Mouse (Mus musculus): ENCODE results near the gene Dph3. TPM values are rescaled to one million over a fixed set of nuclear protein-coding genes. Genes with fewer than 3 reads are reported as not detected.

Dph3 gene
- polyA plus RNA-seq, 1 experiment from 2014 or later = 76.2 TPM

DNA sequence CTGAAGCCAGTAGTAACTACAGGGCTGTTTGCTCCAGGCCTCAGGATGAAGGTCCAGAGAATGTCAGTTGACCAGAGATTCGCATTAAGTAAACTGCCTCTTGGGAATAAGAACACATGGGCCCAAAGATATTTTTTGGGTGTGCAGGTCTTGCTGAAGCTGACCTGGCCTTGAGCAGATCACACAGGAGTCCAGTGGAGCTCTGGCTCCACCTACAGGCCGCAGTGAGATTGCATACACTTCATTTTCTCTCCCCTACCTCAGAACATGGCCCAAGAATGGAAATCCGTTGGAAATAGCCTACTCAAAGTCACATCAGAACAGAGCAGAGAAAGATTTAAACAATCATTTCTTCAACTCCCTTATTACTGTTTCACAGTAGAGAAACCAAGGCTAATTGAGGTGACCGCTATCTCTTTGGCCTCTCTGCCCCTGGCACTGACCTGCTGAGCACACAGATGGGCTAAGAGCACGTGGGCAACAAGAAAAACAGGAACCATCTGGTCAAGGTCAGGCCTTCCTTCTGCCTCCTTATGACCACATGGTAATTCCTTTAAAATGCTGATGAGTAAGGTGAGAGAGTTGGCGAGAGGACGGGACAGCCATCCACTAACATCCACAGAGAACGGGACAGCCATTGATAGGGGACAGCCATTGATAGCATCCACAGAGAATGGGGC lies 8.5 kb downstream of the Dph3 start:
- no peaks in the 10 kb centered on the region for H3K4me1 ChIP-seq (ENCODE audit: control insufficient read depth, insufficient read depth, low read length)
- H3K27me3 ChIP-seq (ENCODE audit: control insufficient read depth, insufficient read depth, low read length) = no peaks in the 10 kb centered on the region
- H3K9ac ChIP-seq (replicated peaks; ENCODE audit: low read depth, low read length) = no peak overlapping the region
- ATAC-seq (ENCODE audit: low read depth) = no peak
- H3K9me3 ChIP-seq (ENCODE audit: control insufficient read depth, low read length) = no peaks in the 10 kb centered on the region
- H3K27ac ChIP-seq (ENCODE audit: low read depth, low read length) = no peak overlapping the region
- peaks cover 6% of the 10 kb centered on the region for H3K36me3 ChIP-seq (ENCODE audit: control insufficient read depth, insufficient read depth, low read length)
- 53% methylated on average over 8 of the region's 8 CpGs for WGBS
- no peak overlapping the region for H3K4me3 ChIP-seq (ENCODE audit: low read depth, low read length)
- no peak overlapping the region for H3K4me2 ChIP-seq (ENCODE audit: low read depth, low read length)

DNA sequence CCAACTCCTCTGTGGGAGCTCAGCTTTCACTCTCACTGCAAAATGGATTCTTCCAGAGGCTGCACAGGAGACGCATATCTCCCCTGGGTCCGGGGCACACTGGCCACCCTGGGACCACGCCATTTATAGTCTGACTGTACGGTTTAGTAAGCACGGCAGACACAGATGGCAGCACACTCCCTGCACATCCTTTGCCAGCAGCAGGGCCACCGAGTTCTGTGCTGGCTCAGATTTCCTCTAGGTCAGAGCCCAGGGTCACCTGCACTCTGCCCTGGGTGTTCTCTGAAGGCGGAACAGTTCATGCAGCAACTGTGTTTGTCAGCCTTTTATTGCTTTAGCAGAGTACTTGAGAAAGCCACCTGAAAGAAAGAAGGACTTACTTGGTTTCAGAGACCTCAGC lies 11.6 kb downstream of the Dph3 start:
- Histone ChIP-seq H3K4me2 (ENCODE audit: low read depth, low read length) (no peak overlapping the region), H3K4me3 (ENCODE audit: low read depth, low read length) (no peak overlapping the region), H3K36me3 (ENCODE audit: control insufficient read depth, insufficient read depth, low read length) (no peaks in the 10 kb centered on the region), H3K4me1 (ENCODE audit: control insufficient read depth, insufficient read depth, low read length) (no peaks in the 10 kb centered on the region), H3K27ac (ENCODE audit: low read depth, low read length) (no peak overlapping the region), H3K27me3 (ENCODE audit: control insufficient read depth, insufficient read depth, low read length) (no peaks in the 10 kb centered on the region), H3K9ac (replicated peaks; ENCODE audit: low read depth, low read length) (no peak overlapping the region), H3K9me3 (ENCODE audit: control insufficient read depth, low read length) (no peaks in the 10 kb centered on the region)
- WGBS = 75% methylated on average over 7 of the region's 7 CpGs
- no peak for ATAC-seq (ENCODE audit: low read depth)

DNA sequence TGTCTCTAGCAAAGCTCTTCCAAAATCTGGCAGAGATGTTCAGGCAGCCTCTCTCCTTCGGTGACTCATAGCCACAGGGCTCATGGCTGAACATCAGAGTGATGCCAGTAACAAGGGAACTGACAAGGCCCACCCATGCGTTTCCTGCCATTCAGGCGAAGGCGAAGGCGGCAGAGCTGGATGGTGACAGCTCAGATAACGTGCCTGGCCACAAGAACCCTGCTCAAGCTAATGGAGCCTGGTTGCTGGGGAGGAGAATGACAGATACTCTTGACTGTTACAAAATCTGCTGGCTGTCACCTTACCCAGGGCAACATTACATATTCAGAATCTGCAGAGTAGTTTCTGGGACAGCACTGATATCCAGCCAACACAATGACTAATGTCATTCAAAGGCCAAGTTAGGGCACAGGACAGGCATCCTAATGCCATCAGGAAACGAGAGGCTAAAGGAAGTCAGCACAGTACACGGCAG lies 12.3 kb downstream of the Dph3 start:
- Histone ChIP-seq H3K4me3 (ENCODE audit: low read depth, low read length) (no peak overlapping the region), H3K27ac (ENCODE audit: low read depth, low read length) (no peak overlapping the region), H3K9ac (replicated peaks; ENCODE audit: low read depth, low read length) (no peak overlapping the region), H3K36me3 (ENCODE audit: control insufficient read depth, insufficient read depth, low read length) (no peaks in the 10 kb centered on the region), H3K9me3 (ENCODE audit: control insufficient read depth, low read length) (no peaks in the 10 kb centered on the region), H3K27me3 (ENCODE audit: control insufficient read depth, insufficient read depth, low read length) (no peaks in the 10 kb centered on the region), H3K4me1 (ENCODE audit: control insufficient read depth, insufficient read depth, low read length) (no peaks in the 10 kb centered on the region), H3K4me2 (ENCODE audit: low read depth, low read length) (no peak overlapping the region)
- 72% methylated on average over 8 of the region's 8 CpGs for WGBS
- no peak for ATAC-seq (ENCODE audit: low read depth)

DNA sequence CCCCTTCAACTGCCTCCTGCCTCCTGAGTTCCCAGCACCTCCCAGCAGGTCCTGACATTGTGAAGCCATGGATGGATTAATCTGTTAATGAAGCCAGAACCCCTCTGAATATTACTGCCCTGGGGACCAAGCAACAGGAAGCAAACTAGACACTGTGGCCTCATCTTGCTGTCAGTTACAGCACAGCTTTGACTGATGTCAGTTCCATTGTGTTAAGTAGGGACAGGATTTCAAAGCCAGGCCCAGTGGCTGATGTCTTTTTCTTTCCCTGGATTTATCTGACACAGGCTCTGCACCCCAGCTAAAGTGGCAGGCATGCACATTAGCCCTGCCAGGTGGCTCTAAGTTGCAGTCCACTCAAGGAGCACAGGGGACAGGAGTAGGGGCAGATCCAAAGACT lies 12.7 kb downstream of the Dph3 start:
- H3K4me2 ChIP-seq (ENCODE audit: low read depth, low read length) = no peak overlapping the region
- H3K27ac ChIP-seq (ENCODE audit: low read depth, low read length) = no peak overlapping the region
- H3K9me3 ChIP-seq (ENCODE audit: control insufficient read depth, low read length) = no peaks in the 10 kb centered on the region
- ATAC-seq (ENCODE audit: low read depth) = no peak
- H3K4me3 ChIP-seq (ENCODE audit: low read depth, low read length) = no peak overlapping the region
- no peaks in the 10 kb centered on the region for H3K4me1 ChIP-seq (ENCODE audit: control insufficient read depth, insufficient read depth, low read length)
- no peaks in the 10 kb centered on the region for H3K36me3 ChIP-seq (ENCODE audit: control insufficient read depth, insufficient read depth, low read length)
- no peaks in the 10 kb centered on the region for H3K27me3 ChIP-seq (ENCODE audit: control insufficient read depth, insufficient read depth, low read length)
- H3K9ac ChIP-seq (replicated peaks; ENCODE audit: low read depth, low read length) = no peak overlapping the region

DNA sequence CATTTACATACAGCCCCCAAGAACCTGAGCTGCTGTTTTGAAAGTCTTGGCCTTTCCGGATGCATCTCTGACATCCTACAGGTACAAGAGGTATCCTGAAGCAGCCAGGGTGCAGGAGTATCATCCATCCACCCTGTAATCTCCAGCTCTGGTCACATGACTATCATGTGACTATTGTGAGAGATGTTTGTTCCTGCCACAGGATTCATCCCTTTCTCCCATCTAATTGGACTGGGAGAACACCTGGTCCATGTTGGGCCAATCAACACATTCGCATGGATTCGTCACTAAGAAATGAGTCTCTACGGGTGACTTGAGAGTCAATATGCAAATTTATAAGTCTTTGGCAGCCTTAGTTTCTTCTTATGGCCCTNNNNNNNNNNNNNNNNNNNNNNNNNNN lies 24.1 kb downstream of the Dph3 start:
- H3K9ac ChIP-seq (replicated peaks; ENCODE audit: low read depth, low read length) = no peak overlapping the region
- H3K9me3 ChIP-seq (ENCODE audit: control insufficient read depth, low read length) = no peaks in the 10 kb centered on the region
- H3K27ac ChIP-seq (ENCODE audit: low read depth, low read length) = no peak overlapping the region
- no peaks in the 10 kb centered on the region for H3K36me3 ChIP-seq (ENCODE audit: control insufficient read depth, insufficient read depth, low read length)
- WGBS = 92% methylated on average over 4 of the region's 4 CpGs
- no peak for ATAC-seq (ENCODE audit: low read depth)
- no peak overlapping the region for H3K4me3 ChIP-seq (ENCODE audit: low read depth, low read length)
- H3K27me3 ChIP-seq (ENCODE audit: control insufficient read depth, insufficient read depth, low read length) = no peaks in the 10 kb centered on the region
- no peaks in the 10 kb centered on the region for H3K4me1 ChIP-seq (ENCODE audit: control insufficient read depth, insufficient read depth, low read length)
- no peak overlapping the region for H3K4me2 ChIP-seq (ENCODE audit: low read depth, low read length)

DNA sequence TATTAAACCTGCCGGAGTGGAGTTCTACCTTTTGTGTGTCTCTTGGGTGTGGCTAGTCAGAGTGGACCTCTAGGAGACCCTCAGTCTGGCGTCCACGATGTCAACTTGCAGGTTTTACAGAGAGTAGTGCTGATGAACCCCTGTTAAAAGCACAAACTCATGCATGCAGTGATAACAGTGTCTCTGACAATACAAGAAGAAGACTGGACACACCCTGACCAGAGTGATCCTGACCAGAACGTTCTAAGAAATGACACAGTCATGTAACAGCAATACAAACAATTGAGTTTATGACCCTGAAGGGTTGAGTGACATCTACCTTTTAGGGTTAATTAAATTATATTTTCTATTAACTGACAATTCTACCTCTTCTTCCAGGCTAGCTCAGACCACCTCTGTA lies 27.9 kb downstream of the Dph3 start:
- no peaks in the 10 kb centered on the region for H3K27me3 ChIP-seq (ENCODE audit: control insufficient read depth, insufficient read depth, low read length)
- no peak overlapping the region for H3K4me3 ChIP-seq (ENCODE audit: low read depth, low read length)
- WGBS = 92% methylated on average over 4 of the region's 4 CpGs
- H3K4me2 ChIP-seq (ENCODE audit: low read depth, low read length) = no peak overlapping the region
- no peak overlapping the region for H3K9ac ChIP-seq (replicated peaks; ENCODE audit: low read depth, low read length)
- H3K36me3 ChIP-seq (ENCODE audit: control insufficient read depth, insufficient read depth, low read length) = no peaks in the 10 kb centered on the region
- no peak for ATAC-seq (ENCODE audit: low read depth)
- no peaks in the 10 kb centered on the region for H3K9me3 ChIP-seq (ENCODE audit: control insufficient read depth, low read length)
- no peak overlapping the region for H3K27ac ChIP-seq (ENCODE audit: low read depth, low read length)
- no peaks in the 10 kb centered on the region for H3K4me1 ChIP-seq (ENCODE audit: control insufficient read depth, insufficient read depth, low read length)

DNA sequence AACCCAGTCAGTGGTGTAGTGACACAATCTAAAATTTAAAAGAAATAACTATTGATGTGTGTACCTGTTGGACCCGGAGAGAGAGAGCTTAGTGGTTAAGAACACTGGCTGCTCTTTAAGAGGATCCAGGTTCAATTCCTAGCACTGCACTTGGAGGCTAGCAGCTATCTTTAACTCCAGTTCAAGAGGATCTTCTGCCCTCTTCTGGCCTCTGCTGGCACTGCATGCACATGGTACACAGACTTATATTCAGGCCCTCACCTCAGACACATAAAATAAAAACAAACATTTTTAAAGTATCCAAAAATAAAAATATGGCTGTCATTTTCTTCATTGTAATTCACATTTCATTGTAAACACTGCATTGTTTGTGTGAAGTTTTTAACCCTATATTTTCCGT lies 28.9 kb downstream of the Dph3 start:
- ATAC-seq (ENCODE audit: low read depth) = no peak
- H3K27ac ChIP-seq (ENCODE audit: low read depth, low read length) = no peak overlapping the region
- WGBS = 98% methylated on average over 2 of the region's 2 CpGs

DNA sequence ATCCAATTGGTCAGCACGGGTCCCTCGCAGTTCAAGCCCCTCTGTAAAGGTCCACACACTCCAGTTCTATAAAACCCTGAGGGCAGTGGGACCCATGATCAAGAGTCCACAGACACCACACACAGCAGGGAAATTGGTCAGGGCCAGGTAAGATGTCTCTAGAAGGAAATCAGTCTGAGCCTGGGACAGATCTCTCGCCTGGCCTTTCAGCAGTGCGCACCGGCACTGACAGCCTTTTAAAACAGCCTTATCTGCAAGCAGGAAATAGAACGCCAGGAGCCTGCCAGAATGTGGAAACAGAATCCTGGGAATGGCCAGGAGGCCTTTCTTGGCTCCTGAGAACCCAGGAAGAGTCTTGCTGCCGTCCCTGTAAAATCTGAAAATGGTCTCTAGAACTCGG lies 29.7 kb downstream of the Dph3 start:
- 86% methylated on average over 8 of the region's 8 CpGs for WGBS
- H3K4me3 ChIP-seq (ENCODE audit: low read depth, low read length) = no peak overlapping the region
- no peak overlapping the region for H3K9ac ChIP-seq (replicated peaks; ENCODE audit: low read depth, low read length)
- H3K27me3 ChIP-seq (ENCODE audit: control insufficient read depth, insufficient read depth, low read length) = no peaks in the 10 kb centered on the region
- no peak for ATAC-seq (ENCODE audit: low read depth)
- no peaks in the 10 kb centered on the region for H3K4me1 ChIP-seq (ENCODE audit: control insufficient read depth, insufficient read depth, low read length)
- no peak overlapping the region for H3K4me2 ChIP-seq (ENCODE audit: low read depth, low read length)
- no peaks in the 10 kb centered on the region for H3K36me3 ChIP-seq (ENCODE audit: control insufficient read depth, insufficient read depth, low read length)
- no peak overlapping the region for H3K27ac ChIP-seq (ENCODE audit: low read depth, low read length)
- H3K9me3 ChIP-seq (ENCODE audit: control insufficient read depth, low read length) = no peaks in the 10 kb centered on the region

More for the DNA sequence above, 28.9 kb downstream of the Dph3 start:
- Histone ChIP-seq H3K4me1 (ENCODE audit: control insufficient read depth, insufficient read depth, low read length) (no peaks in the 10 kb centered on the region), H3K27me3 (ENCODE audit: control insufficient read depth, insufficient read depth, low read length) (no peaks in the 10 kb centered on the region), H3K4me3 (ENCODE audit: low read depth, low read length) (no peak overlapping the region), H3K4me2 (ENCODE audit: low read depth, low read length) (no peak overlapping the region), H3K9me3 (ENCODE audit: control insufficient read depth, low read length) (no peaks in the 10 kb centered on the region), H3K36me3 (ENCODE audit: control insufficient read depth, insufficient read depth, low read length) (no peaks in the 10 kb centered on the region), H3K9ac (replicated peaks; ENCODE audit: low read depth, low read length) (no peak overlapping the region)

DNA sequence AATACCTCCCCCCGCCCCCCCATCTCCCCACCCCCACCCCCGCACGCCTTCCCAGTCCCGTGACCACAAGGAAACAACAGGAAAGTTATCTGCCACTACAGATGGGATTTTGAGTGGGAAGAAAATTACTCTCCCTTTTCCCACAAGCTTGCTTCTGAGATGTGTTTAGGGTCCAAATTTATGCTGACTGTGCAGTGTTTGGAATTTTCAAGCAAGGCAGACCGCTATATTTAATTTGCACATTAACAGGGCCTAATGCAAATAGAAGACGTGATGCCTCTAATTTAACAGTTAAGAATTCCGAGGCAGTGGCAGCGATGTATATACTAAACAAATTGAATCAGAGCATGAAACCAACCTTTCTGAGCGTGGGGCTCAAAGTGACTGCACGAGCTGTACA lies 30.7 kb downstream of the Dph3 start:
- no peak overlapping the region for H3K4me2 ChIP-seq (ENCODE audit: low read depth, low read length)
- no peaks in the 10 kb centered on the region for H3K27me3 ChIP-seq (ENCODE audit: control insufficient read depth, insufficient read depth, low read length)
- no peaks in the 10 kb centered on the region for H3K9me3 ChIP-seq (ENCODE audit: control insufficient read depth, low read length)
- no peaks in the 10 kb centered on the region for H3K36me3 ChIP-seq (ENCODE audit: control insufficient read depth, insufficient read depth, low read length)
- no peaks in the 10 kb centered on the region for H3K4me1 ChIP-seq (ENCODE audit: control insufficient read depth, insufficient read depth, low read length)
- no peak overlapping the region for H3K9ac ChIP-seq (replicated peaks; ENCODE audit: low read depth, low read length)
- ATAC-seq (ENCODE audit: low read depth) = no peak
- H3K27ac ChIP-seq (ENCODE audit: low read depth, low read length) = no peak overlapping the region
- H3K4me3 ChIP-seq (ENCODE audit: low read depth, low read length) = no peak overlapping the region
- 68% methylated on average over 10 of the region's 10 CpGs for WGBS
